Mouse (Mus musculus) CH12.LX (cell line): ENCODE data around the gene LTO1. TPM values are rescaled to one million over a fixed set of nuclear protein-coding genes. Genes with fewer than 3 reads are reported as not detected.

Experiments used
- DNase-seq: peaks from one replicate; pipeline ENCODE4 v3.0.0-alpha.2; 2013; ENCODE audit errors: extremely low read depth
- H3K27ac ChIP-seq: 2 replicates; pipeline ENCODE4 v1.5.1; 2012; ENCODE audit warnings: low read depth, mild to moderate bottlenecking, control low read depth, moderate library complexity; ENCODE audit not compliant: insufficient read depth
- H3K27me3 ChIP-seq: replicated peaks from 2 replicates; pipeline ENCODE3; 2012; ENCODE audit warnings: inconsistent platforms
- H3K36me3 ChIP-seq, 2 experiments: replicated peaks in 1 of 2; 2 replicates each; pipeline versions ENCODE3 to v1.6.1; 2012; ENCODE audit warnings: inconsistent platforms in 1 of 2, low read length in 1 of 2, mild to moderate bottlenecking in 1 of 2, mixed read lengths in 1 of 2, moderate library complexity in 1 of 2; ENCODE audit not compliant: control insufficient read depth in 1 of 2, insufficient read depth in 1 of 2
- H3K4me1 ChIP-seq, 2 experiments: 2 replicates each; pipeline ENCODE4 v1.6.1; 2012; ENCODE audit warnings: inconsistent platforms in 1 of 2, moderate library complexity in 1 of 2; ENCODE audit not compliant: insufficient read depth in 2 of 2, control insufficient read depth in 1 of 2
- H3K4me2 ChIP-seq: 2 replicates; pipeline ENCODE4 v1.6.1; 2012; ENCODE audit warnings: low read depth, mild to moderate bottlenecking, control low read depth; ENCODE audit not compliant: poor library complexity, insufficient read depth, severe bottlenecking
- H3K4me3 ChIP-seq, 3 experiments: fragments of 150-350 bp in 1 of 3; sonication (generic) in 1 of 3; replicated peaks in 1 of 3; 2 replicates each; pipeline versions ENCODE3 to v1.5.1; 2011 to 2012; ENCODE audit warnings: low read depth in 2 of 3, low read length in 2 of 3, mild to moderate bottlenecking in 2 of 3, moderate library complexity in 2 of 3, control low read depth in 1 of 3, improper control_type of control experiment in 1 of 3, inconsistent platforms in 1 of 3, mixed read lengths in 1 of 3; ENCODE audit not compliant: poor library complexity in 1 of 3
- H3K79me2 ChIP-seq: replicated peaks from 2 replicates; pipeline ENCODE4 v1.6.1; 2012; ENCODE audit warnings: mild to moderate bottlenecking, moderate library complexity; ENCODE audit not compliant: control insufficient read depth, poor library complexity, insufficient read depth, severe bottlenecking; ENCODE audit errors: extremely low read depth
- H3K9ac ChIP-seq: 2 replicates; pipeline ENCODE4 v1.6.1; 2012; ENCODE audit warnings: low read depth, mild to moderate bottlenecking, control low read depth, moderate library complexity; ENCODE audit not compliant: insufficient read depth
- H3K9me3 ChIP-seq: replicated peaks from 2 replicates; pipeline ENCODE3; 2012; ENCODE audit warnings: low read length, inconsistent platforms, mixed read lengths
- BHLHE40 ChIP-seq: IDR thresholded peaks from 2 replicates; pipeline ENCODE4 v1.6.1; 2011; ENCODE audit warnings: mild to moderate bottlenecking, low read depth, low read length, improper control_type of control experiment
- CHD2 ChIP-seq: IDR thresholded peaks from 2 replicates; pipeline ENCODE4 v1.6.1; 2011; ENCODE audit warnings: low read length, improper control_type of control experiment
- CTCF ChIP-seq, 2 experiments: IDR thresholded peaks in 1 of 2; conservative IDR thresholded peaks in 1 of 2; 2 replicates each; pipeline ENCODE4 v1.5.1; 2011 to 2012; ENCODE audit warnings: low read depth in 2 of 2, low read length in 2 of 2, improper control_type of control experiment in 1 of 2, inconsistent platforms in 1 of 2, mild to moderate bottlenecking in 1 of 2, moderate library complexity in 1 of 2
- ELF1 ChIP-seq: IDR thresholded peaks from 2 replicates; pipeline ENCODE4 v1.6.1; 2014; ENCODE audit warnings: low read depth, mild to moderate bottlenecking, inconsistent platforms, low read length, improper control_type of control experiment
- EP300 ChIP-seq: IDR thresholded peaks from 2 replicates; pipeline ENCODE4 v1.6.1; 2011; ENCODE audit warnings: low read length, improper control_type of control experiment
- GABPA ChIP-seq: IDR thresholded peaks from 2 replicates; pipeline ENCODE4 v1.6.1; 2012; ENCODE audit warnings: low read depth, low read length, improper control_type of control experiment, inconsistent platforms; ENCODE audit not compliant: insufficient replicate concordance
- HCFC1 ChIP-seq: IDR thresholded peaks from 2 replicates; pipeline ENCODE4 v1.6.1; 2012; ENCODE audit warnings: low read depth, mild to moderate bottlenecking, inconsistent platforms, low read length, improper control_type of control experiment
- JUND ChIP-seq: conservative IDR thresholded peaks from 2 replicates; pipeline ENCODE4 v1.6.1; 2011; ENCODE audit warnings: low read depth, low read length, improper control_type of control experiment
- KAT2A ChIP-seq: IDR thresholded peaks from 2 replicates; pipeline ENCODE4 v1.6.1; 2012; ENCODE audit warnings: low read length, improper control_type of control experiment, inconsistent platforms; ENCODE audit not compliant: insufficient replicate concordance
- MAZ ChIP-seq: IDR thresholded peaks from 2 replicates; pipeline ENCODE4 v1.6.1; 2012; ENCODE audit warnings: low read depth, mild to moderate bottlenecking, inconsistent platforms, low read length, improper control_type of control experiment, moderate library complexity
- MXI1 ChIP-seq: IDR thresholded peaks from 2 replicates; pipeline ENCODE4 v1.6.1; 2011; ENCODE audit warnings: mild to moderate bottlenecking, low read depth, low read length, improper control_type of control experiment
- NELFE ChIP-seq: IDR thresholded peaks from 2 replicates; pipeline ENCODE4 v1.6.1; 2011; ENCODE audit warnings: low read depth, low read length, improper control_type of control experiment
- PAX5 ChIP-seq: IDR thresholded peaks from 2 replicates; pipeline ENCODE4 v1.6.1; 2012; ENCODE audit warnings: low read length, inconsistent platforms, mixed read lengths
- POLR2AphosphoS2 ChIP-seq: IDR thresholded peaks from 2 replicates; pipeline ENCODE4 v1.6.1; 2011; ENCODE audit warnings: low read depth, low read length, improper control_type of control experiment
- RAD21 ChIP-seq: IDR thresholded peaks from 2 replicates; pipeline ENCODE4 v1.6.1; 2011; ENCODE audit warnings: low read depth, mild to moderate bottlenecking, low read length, improper control_type of control experiment, moderate library complexity
- RCOR1 ChIP-seq: conservative IDR thresholded peaks from 2 replicates; pipeline ENCODE4 v1.6.1; 2012; ENCODE audit warnings: low read depth, mild to moderate bottlenecking, inconsistent platforms, low read length, improper control_type of control experiment
- TBP ChIP-seq: conservative IDR thresholded peaks from 2 replicates; pipeline ENCODE4 v1.6.1; 2011; ENCODE audit warnings: low read depth, low read length, improper control_type of control experiment
- TCF12 ChIP-seq: IDR thresholded peaks from 2 replicates; pipeline ENCODE4 v1.6.1; 2014; ENCODE audit warnings: low read depth, mild to moderate bottlenecking, inconsistent platforms, low read length, improper control_type of control experiment
- USF1 ChIP-seq: IDR thresholded peaks from 2 replicates; pipeline ENCODE4 v1.6.1; 2014; ENCODE audit warnings: low read depth, mild to moderate bottlenecking, inconsistent platforms, low read length, improper control_type of control experiment
- USF2 ChIP-seq: conservative IDR thresholded peaks from 2 replicates; pipeline ENCODE4 v1.6.1; 2011; ENCODE audit warnings: low read depth, low read length, improper control_type of control experiment
- ZC3H11A ChIP-seq: IDR thresholded peaks from 2 replicates; pipeline ENCODE4 v1.6.1; 2012; ENCODE audit warnings: low read depth, mild to moderate bottlenecking, inconsistent platforms, low read length, improper control_type of control experiment
- dilution Hi-C: fragments of 300-500 bp; cut with MboI; formaldehyde crosslinking; loops from 2 replicates; pipeline ENCODE4 v1.14.3; 2020; ENCODE audit warnings: low sequenced_read_pairs; ENCODE audit not compliant: extremely low pct_unique_long_range_greater_than_20kb, extremely low pct_ligation_motif_present
- in situ Hi-C: fragments of 300-500 bp; cut with MboI; formaldehyde crosslinking; loops from 3 replicates; pipeline ENCODE4 v1.14.3; 2019; ENCODE audit warnings: low sequenced_read_pairs, low pct_ligation_motif_present, low pct_unique_long_range_greater_than_20kb, mixed read lengths
- polyA plus RNA-seq: library from polyadenylated mRNA; unstranded; fragments of >175 nt; gene quantifications from 2 replicates; pipeline ENCODE4 v1.2.1, GENCODE M21; 2012; ENCODE audit warnings: low read depth; ENCODE audit not compliant: insufficient read length
- total RNA-seq, 2 experiments: library from RNA; depleted of rRNA; stranded (reverse); fragments of 300-350 nt in 1 of 2; fragments of >200 nt in 1 of 2; gene quantifications; 2 replicates each; pipeline ENCODE4 v1.2.3; 2012 to 2014

Gene LTO1
- total and polyA plus RNA-seq, 3 experiments = 4.0 to 10.7 (median 8.5) TPM

- Histone ChIP-seq H3K9ac (no peak overlapping the region), H3K27me3 (peaks cover 86% of the 10 kb centered on the region), H3K4me3 (no peak overlapping the region), H3K27ac (no peak overlapping the region), H3K36me3 (no peaks in the 10 kb centered on the region), H3K79me2 (no peaks in the 10 kb centered on the region), H3K4me1 (0 out of 4 replicates have a peak, but pooled peaks cover 2 to 5% of the 10 kb centered on the region in 2 experiments), H3K9me3 (no peaks in the 10 kb centered on the region), H3K4me2 (peak overlapping the region; percentile 49)
- DNase-seq = no peak
- in situ Hi-C loops = loop anchor here (10.0 kb wide), 2 partner anchors 49 to 309 kb away; partner anchors contain the start of genes Fadd and Fgf4
- dilution Hi-C loops = no loop called here
- TF ChIP-seq CTCF (conservative IDR thresholded peaks at IDR 0.05 in 1 of 2, IDR thresholded peaks at IDR 0.05 in 1 of 2; ENCODE audit: low read depth in 2 of 2, low read length in 2 of 2) (peak; percentile 9 to 59; a peak in 2 of 4 replicates), RAD21 (peak; percentile 33), USF1 (no peak), JUND (no peak), EP300 (no peak)
These were observed 20.7 kb upstream of the LTO1 start for GRCm38 (mm10) chr7:144894191-144894590.

DNA sequence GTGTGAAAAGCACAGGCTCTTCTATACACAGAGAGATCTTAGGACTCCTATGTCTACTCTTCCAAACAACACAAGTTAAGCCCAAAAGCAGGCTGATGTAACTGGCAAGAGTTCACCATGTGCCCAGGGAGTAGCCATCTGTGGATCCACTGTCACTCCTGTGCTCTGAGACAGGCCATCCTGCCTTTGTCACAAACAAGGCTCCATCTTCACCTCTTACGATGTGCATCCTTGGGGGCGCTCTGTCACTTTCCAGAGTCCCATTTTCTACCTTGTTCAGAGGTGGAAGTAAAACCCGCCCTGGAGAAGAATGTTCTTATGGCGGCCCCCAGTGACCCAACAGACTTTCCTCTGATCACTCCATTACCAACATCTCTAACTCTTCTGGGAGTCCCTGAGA lies 20.2 kb upstream of the LTO1 start:
- H3K4me3 ChIP-seq = no peak overlapping the region
- H3K27me3 ChIP-seq = peaks cover 86% of the 10 kb centered on the region
- no peaks in the 10 kb centered on the region for H3K79me2 ChIP-seq
- dilution Hi-C loops = no loop called here
- 0 out of 4 replicates have a peak, but pooled peaks cover 2 to 5% of the 10 kb centered on the region in 2 experiments for H3K4me1 ChIP-seq
- H3K36me3 ChIP-seq = no peaks in the 10 kb centered on the region
- H3K4me2 ChIP-seq = peak overlapping the region; percentile 49
- H3K27ac ChIP-seq = no peak overlapping the region
- no peak overlapping the region for H3K9ac ChIP-seq
- in situ Hi-C loops = loop anchor here (5.0 to 10.0 kb wide), 3 partner anchors 50 to 310 kb away; partner anchors contain the start of genes Fadd and Fgf4
- DNase-seq = no peak
- TF ChIP-seq NELFE (no peak), PAX5 (no peak), EP300 (no peak), USF2 (no peak), BHLHE40 (no peak), ELF1 (no peak), KAT2A (no peak), CHD2 (no peak), GABPA (no peak), ZC3H11A (no peak), TCF12 (no peak), MXI1 (no peak), HCFC1 (no peak), MAZ (no peak), TBP (no peak), RCOR1 (no peak), POLR2AphosphoS2 (no peak)
- no peaks in the 10 kb centered on the region for H3K9me3 ChIP-seq
